Mouse (Mus musculus) heart, embryonic 10.5 days (tissue): ENCODE data around the gene Neu3. TPM values are rescaled to one million over a fixed set of nuclear protein-coding genes. Genes with fewer than 3 reads are reported as not detected.
A peak's percentile ranks its signal among the peaks of the same experiment; 100 is the strongest.

Experiments
- DNase-seq: peaks from one replicate; pipeline ENCODE4 v3.0.0-alpha.2; 2017; ENCODE audit warnings: low spot score
- H3K27ac ChIP-seq: fragments of 300-500 bp; sonication (generic); 2 replicates; pipeline ENCODE4 v1.5.1; 2016; ENCODE audit warnings: mild to moderate bottlenecking
- H3K27me3 ChIP-seq: fragments of 300-500 bp; sonication (generic); 2 replicates; pipeline ENCODE4 v1.6.1; 2016; ENCODE audit warnings: mild to moderate bottlenecking; ENCODE audit not compliant: poor library complexity, insufficient read depth, severe bottlenecking
- H3K36me3 ChIP-seq: fragments of 300-500 bp; sonication (generic); 2 replicates; pipeline ENCODE4 v1.6.1; 2016; ENCODE audit warnings: mild to moderate bottlenecking, moderate library complexity
- H3K4me1 ChIP-seq: fragments of 300-500 bp; sonication (generic); 2 replicates; pipeline ENCODE4 v1.6.1; 2016; ENCODE audit warnings: mild to moderate bottlenecking
- H3K4me3 ChIP-seq: fragments of 300-500 bp; sonication (generic); 2 replicates; pipeline ENCODE4 v1.5.1; 2016; ENCODE audit warnings: mild to moderate bottlenecking, moderate library complexity
- H3K9me3 ChIP-seq: fragments of 300-500 bp; sonication (generic); 2 replicates; pipeline ENCODE4 v1.6.1; 2016; ENCODE audit warnings: mild to moderate bottlenecking, moderate library complexity
- WGBS: fragments of 180-500 bp; shearing (Covaris S2); methylation state at CpG from one replicate; pipeline ENCODE4 v1.1.7; 2016; 5-methylcytosine and 5-hydroxymethylcytosine counted together
- polyA plus RNA-seq: library from polyadenylated mRNA; unstranded; fragments of >200 nt; fragmentation: Nextera tagmentation; extraction: Ambion mirVana; gene quantifications from 2 replicates; pipeline ENCODE4 v1.2.1, GENCODE M21; 2016

Neu3 gene
- 3.1 and 3.3 TPM in 2 replicates for polyA plus RNA-seq

DNA sequence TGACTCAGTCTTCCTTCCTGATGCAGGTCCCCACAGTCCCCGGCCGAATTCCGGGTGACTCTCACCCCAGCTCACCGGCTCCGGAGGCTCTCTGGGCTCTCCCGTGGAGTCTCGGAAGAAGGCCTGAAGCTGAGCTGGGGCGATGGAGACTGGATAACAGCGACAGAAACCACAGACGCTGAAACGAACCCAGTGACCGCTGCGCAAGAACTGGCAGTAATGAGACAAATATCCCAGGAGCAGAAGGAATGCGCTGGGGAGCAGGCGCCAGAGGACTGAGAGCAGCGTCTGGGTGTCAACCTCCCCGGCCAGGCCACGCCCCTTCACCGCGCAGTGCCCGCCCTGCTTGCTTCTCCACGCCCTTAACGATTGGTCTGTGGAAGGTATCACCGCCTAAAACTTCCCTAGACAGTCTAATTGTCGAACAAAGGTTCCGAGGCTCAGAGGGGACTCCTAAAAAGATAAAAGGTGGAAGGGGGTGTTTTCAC, at the start of gene Neu3:
Gene Neu3, minus strand, starts transcription at position 335 of the 488 bp plus-strand sequence.
- peak within 1 kb of the TSS; percentile 75 for H3K4me3 ChIP-seq
- peak within 1 kb of the TSS; percentile 93 for H3K27ac ChIP-seq
- DNase-seq = peak; percentile 98
- under 1% methylated on average over 26 of the region's 26 CpGs for WGBS
- H3K36me3 ChIP-seq = peaks cover under 1% of the 10 kb centered on the region; the same call in 1 of the 2 replicates
- no peaks in the 10 kb centered on the region for H3K27me3 ChIP-seq
- H3K4me1 ChIP-seq = peaks cover 31% of the 10 kb centered on the region
- no peaks in the 10 kb centered on the region for H3K9me3 ChIP-seq

DNA sequence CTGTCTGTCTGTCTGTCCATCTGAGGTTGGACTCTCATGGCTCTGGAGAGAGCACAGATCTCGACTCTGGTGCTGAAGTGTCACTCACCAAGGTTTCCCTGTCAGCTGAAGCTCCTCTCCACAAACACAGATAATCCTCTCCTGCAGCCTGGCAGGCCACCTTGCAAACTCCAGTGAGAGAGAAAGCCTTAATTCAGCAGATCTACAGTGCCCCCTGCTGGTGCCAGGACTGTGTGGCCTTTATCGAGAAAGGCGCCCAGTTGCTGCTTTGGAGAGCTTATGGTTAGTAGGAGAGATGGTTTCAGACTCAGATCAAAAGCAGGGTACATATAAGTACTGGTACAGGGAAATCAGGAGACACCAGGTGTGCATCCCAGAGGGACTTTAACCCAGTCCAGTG, 48.1 kb upstream of the Neu3 start:
- H3K9me3 ChIP-seq = no peaks in the 10 kb centered on the region
- H3K27ac ChIP-seq = no peak overlapping the region
- H3K27me3 ChIP-seq = peaks cover 5% of the 10 kb centered on the region; the same call in 1 of the 2 replicates
- no peak overlapping the region for H3K4me3 ChIP-seq
- no peaks in the 10 kb centered on the region for H3K36me3 ChIP-seq
- peak; percentile 92 for DNase-seq
- 0% methylated on average over 3 of the region's 3 CpGs for WGBS
- H3K4me1 ChIP-seq = peaks cover 16% of the 10 kb centered on the region

DNA sequence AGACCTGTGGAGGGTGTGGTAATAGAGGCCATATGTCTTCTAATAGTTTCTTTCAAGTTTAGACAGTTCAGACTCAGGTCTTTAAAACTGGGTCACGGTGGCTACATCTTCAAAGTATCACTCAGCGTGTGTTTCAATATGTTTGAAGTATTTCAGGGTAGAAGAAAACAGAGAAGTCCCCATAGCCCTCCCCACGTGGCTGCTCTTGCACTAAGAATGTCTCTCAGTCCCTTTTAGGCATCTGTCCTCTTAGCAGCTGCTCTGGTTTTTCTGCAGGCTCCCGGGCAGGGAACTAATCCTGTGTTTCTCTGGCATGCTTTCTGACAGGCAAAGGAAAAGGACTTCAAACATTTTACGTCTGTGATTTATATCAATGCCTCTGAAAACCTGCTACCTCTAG, 47.7 kb upstream of the Neu3 start:
- H3K27ac ChIP-seq = no peak overlapping the region
- no peak overlapping the region for H3K4me3 ChIP-seq
- WGBS = 40% methylated on average over 5 of the region's 5 CpGs

DNA sequence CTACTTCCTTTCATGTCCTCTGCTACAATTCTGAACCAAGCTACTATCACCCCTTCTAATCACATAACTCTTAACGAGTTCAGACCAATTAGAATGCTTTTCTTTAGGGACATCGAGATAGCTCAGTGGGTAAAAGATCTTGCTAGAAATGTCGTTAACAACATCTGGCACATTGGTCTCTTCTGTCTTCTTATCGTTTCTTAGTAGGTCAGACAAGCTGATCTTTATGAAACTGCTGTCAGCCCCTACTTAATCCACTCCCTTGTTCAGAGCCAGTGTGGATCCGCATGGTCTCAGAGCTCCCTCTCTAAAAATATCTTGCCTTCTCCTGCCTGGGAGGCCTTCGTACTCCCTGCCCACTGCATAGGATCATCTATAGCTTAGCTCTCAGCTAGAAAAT, 45.7 kb upstream of the Neu3 start:
- no peaks in the 10 kb centered on the region for H3K36me3 ChIP-seq
- H3K27ac ChIP-seq = no peak overlapping the region
- WGBS = 43% methylated on average over 6 of the region's 6 CpGs
- H3K4me1 ChIP-seq = peaks cover 20% of the 10 kb centered on the region
- H3K4me3 ChIP-seq = no peak overlapping the region
- H3K9me3 ChIP-seq = no peaks in the 10 kb centered on the region
- peaks cover 5% of the 10 kb centered on the region; the same call in 1 of the 2 replicates for H3K27me3 ChIP-seq
- no peak for DNase-seq

More for the DNA sequence above, 47.7 kb upstream of the Neu3 start:
- Histone ChIP-seq H3K9me3 (no peaks in the 10 kb centered on the region), H3K36me3 (no peaks in the 10 kb centered on the region), H3K27me3 (peaks cover 5% of the 10 kb centered on the region; the same call in 1 of the 2 replicates), H3K4me1 (peaks cover 20% of the 10 kb centered on the region)
- DNase-seq = no peak

- Histone ChIP-seq H3K27me3 (no peaks in the 10 kb centered on the region), H3K9me3 (no peaks in the 10 kb centered on the region), H3K36me3 (no peaks in the 10 kb centered on the region), H3K4me1 (peaks cover 29% of the 10 kb centered on the region), H3K4me3 (no peak overlapping the region), H3K27ac (no peak overlapping the region)
- DNase-seq = no peak
- 67% methylated on average over 4 of the region's 4 CpGs for WGBS
Observed at GRCm38 (mm10) chr7:99869296-99869695, 41.1 kb upstream of the Neu3 start.

GRCm38 (mm10) chr7:99865219-99865618, 37.0 kb upstream of the Neu3 start:
- Histone ChIP-seq H3K4me3 (no peak overlapping the region), H3K36me3 (no peaks in the 10 kb centered on the region), H3K27me3 (no peaks in the 10 kb centered on the region), H3K4me1 (peaks cover 22% of the 10 kb centered on the region), H3K9me3 (no peaks in the 10 kb centered on the region), H3K27ac (peak overlapping the region; percentile 22; the same call in 1 of the 2 replicates)
- 32% methylated on average over 3 of the region's 3 CpGs for WGBS
- DNase-seq = no peak

- 74% methylated on average over 11 of the region's 11 CpGs for WGBS
- peaks cover 22% of the 10 kb centered on the region for H3K4me1 ChIP-seq
- H3K4me3 ChIP-seq = no peak overlapping the region
- no peak for DNase-seq
- H3K36me3 ChIP-seq = no peaks in the 10 kb centered on the region
- no peaks in the 10 kb centered on the region for H3K27me3 ChIP-seq
- H3K9me3 ChIP-seq = no peaks in the 10 kb centered on the region
- peak overlapping the region; percentile 22; the same call in 1 of the 2 replicates for H3K27ac ChIP-seq
Observed at GRCm38 (mm10) chr7:99864241-99865028, 36.2 kb upstream of the Neu3 start.

- no peaks in the 10 kb centered on the region for H3K27me3 ChIP-seq
- H3K4me3 ChIP-seq = no peak within 1 kb of the TSS
- H3K36me3 ChIP-seq = no peaks in the 10 kb centered on the region
- peaks cover 26% of the 10 kb centered on the region for H3K4me1 ChIP-seq
- no peaks in the 10 kb centered on the region for H3K9me3 ChIP-seq
- 36% methylated on average over 7 of the region's 7 CpGs for WGBS
- DNase-seq = no peak
- H3K27ac ChIP-seq = no peak within 1 kb of the TSS
Observed at GRCm38 (mm10) chr7:99863362-99863761, 35.1 kb upstream of the Neu3 start, which contains the start of gene Spcs2. Gene Spcs2 (minus strand): TSS chr7:99863462.

GRCm38 (mm10) chr7:99858813-99859585, 30.8 kb upstream of the Neu3 start, which contains the start of gene Xrra1:
Gene Xrra1 (plus strand): TSS chr7:99859116.
- Histone ChIP-seq H3K4me1 (peaks cover 28% of the 10 kb centered on the region), H3K4me3 (peak within 1 kb of the TSS; percentile 85), H3K9me3 (no peaks in the 10 kb centered on the region), H3K36me3 (peaks cover 27% of the 10 kb centered on the region), H3K27me3 (no peaks in the 10 kb centered on the region), H3K27ac (peak within 1 kb of the TSS; percentile 95)
- WGBS = under 1% methylated on average over 42 of the region's 42 CpGs
- DNase-seq = peak; percentile 100

GRCm38 (mm10) chr7:99858175-99858812, 30.1 kb upstream of the Neu3 start:
- Histone ChIP-seq H3K27ac (peak overlapping the region; percentile 95), H3K4me3 (peak overlapping the region; percentile 85)
- DNase-seq = no peak

DNA sequence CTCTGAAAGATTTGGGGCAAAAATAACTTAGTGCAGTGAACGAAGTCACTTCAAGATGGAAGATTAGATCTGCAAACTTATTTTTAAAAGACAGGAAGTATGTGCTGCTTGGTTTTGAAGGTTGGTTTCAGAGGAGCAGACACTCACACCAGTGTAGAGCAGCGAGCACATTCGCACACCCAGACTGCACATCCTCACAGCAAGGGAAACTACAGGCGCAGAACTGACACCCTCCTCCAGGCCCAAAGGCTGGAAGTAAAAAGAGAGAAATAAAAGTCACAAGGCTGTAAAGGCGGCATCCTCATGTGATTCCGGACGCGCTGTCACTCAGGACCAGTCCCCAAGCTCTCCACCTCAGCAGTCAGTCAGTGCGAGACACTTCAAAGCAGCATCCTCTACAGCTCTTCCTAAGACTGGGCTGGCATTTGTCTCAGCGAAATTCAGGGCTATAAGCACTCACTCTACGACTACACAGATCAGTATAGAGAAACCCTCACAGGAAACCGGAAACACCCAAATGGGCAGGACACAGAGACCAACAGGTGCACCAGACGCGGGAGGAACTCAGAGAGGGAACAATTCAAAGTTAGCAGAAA, 28.1 kb upstream of the Neu3 start:
- WGBS = 86% methylated on average over 14 of the region's 14 CpGs
- H3K36me3 ChIP-seq = peaks cover 35% of the 10 kb centered on the region

More at GRCm38 (mm10) chr7:99858175-99858812, 30.1 kb upstream of the Neu3 start:
- Histone ChIP-seq H3K27me3 (no peaks in the 10 kb centered on the region), H3K36me3 (peaks cover 34% of the 10 kb centered on the region), H3K4me1 (peaks cover 29% of the 10 kb centered on the region), H3K9me3 (no peaks in the 10 kb centered on the region)
- WGBS = 1% methylated on average over 19 of the region's 19 CpGs

DNA sequence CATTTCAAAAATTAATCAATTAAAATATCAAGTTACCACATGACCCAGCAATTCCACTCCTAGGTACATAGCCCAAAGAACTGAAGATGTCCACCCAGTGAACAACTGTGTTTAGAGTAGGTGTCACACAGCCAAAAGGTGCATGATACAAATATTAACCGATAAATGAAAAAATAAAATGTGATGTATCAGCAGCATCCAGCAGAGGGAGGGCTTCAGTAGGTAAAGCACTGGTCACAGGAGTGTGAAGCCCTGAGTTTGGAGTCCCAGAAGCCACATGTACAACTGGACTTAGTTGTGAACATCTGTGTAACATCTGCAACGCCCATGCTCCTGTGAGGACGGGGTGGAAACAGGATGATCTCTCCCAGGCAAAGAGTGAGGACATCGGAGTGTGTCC, 26.1 kb upstream of the Neu3 start:
- Histone ChIP-seq H3K9me3 (no peaks in the 10 kb centered on the region), H3K27ac (no peak overlapping the region), H3K4me3 (no peak overlapping the region), H3K4me1 (peaks cover 28% of the 10 kb centered on the region), H3K27me3 (no peaks in the 10 kb centered on the region), H3K36me3 (peaks cover 35% of the 10 kb centered on the region)
- no peak for DNase-seq
- WGBS = 91% methylated on average over 4 of the region's 4 CpGs

More for the DNA sequence above, 28.1 kb upstream of the Neu3 start:
- Histone ChIP-seq H3K9me3 (no peaks in the 10 kb centered on the region), H3K27me3 (no peaks in the 10 kb centered on the region), H3K4me1 (peaks cover 28% of the 10 kb centered on the region), H3K27ac (no peak overlapping the region), H3K4me3 (no peak overlapping the region)
- no peak for DNase-seq
